Mouse (Mus musculus) kidney, embryonic 16.5 days (tissue): ENCODE data around the gene Ostf1. TPM values are rescaled to one million over a fixed set of nuclear protein-coding genes. Genes with fewer than 3 reads are reported as not detected.

Experiments used
- ATAC-seq: fragments of 200-750 bp; cut with Nextera tagmentation; 2 replicates; pipeline ENCODE4 v1.8.0; 2017; ENCODE audit warnings: moderate TSS enrichment; ENCODE audit not compliant: low FRiP score, low TSS enrichment
- H3K27ac ChIP-seq: fragments of 300-500 bp; sonication (generic); 2 replicates; pipeline ENCODE4 v1.5.1; 2014; ENCODE audit warnings: low read length
- H3K27me3 ChIP-seq: fragments of 300-500 bp; sonication (generic); 2 replicates; pipeline ENCODE4 v1.6.1; 2014; ENCODE audit warnings: low read length, control low read depth, mixed read lengths; ENCODE audit not compliant: insufficient read depth
- H3K36me3 ChIP-seq: fragments of 300-500 bp; sonication (generic); 2 replicates; pipeline ENCODE4 v1.6.1; 2014; ENCODE audit warnings: low read length, control low read depth, mixed read lengths; ENCODE audit not compliant: insufficient read depth
- H3K4me1 ChIP-seq: fragments of 300-500 bp; sonication (generic); 2 replicates; pipeline ENCODE4 v1.6.1; 2014; ENCODE audit warnings: low read length, control low read depth, mixed read lengths; ENCODE audit not compliant: insufficient read depth
- H3K4me2 ChIP-seq: fragments of 300-500 bp; sonication (generic); replicated peaks from 2 replicates; pipeline ENCODE4 v1.6.1; 2014; ENCODE audit warnings: low read depth, low read length
- H3K4me3 ChIP-seq: fragments of 300-500 bp; sonication (generic); 2 replicates; pipeline ENCODE4 v1.5.1; 2014; ENCODE audit warnings: mild to moderate bottlenecking, low read length
- H3K9ac ChIP-seq: fragments of 300-500 bp; sonication (generic); replicated peaks from 2 replicates; pipeline ENCODE4 v1.6.1; 2014; ENCODE audit warnings: low read length
- H3K9me3 ChIP-seq: fragments of 300-500 bp; sonication (generic); 2 replicates; pipeline ENCODE4 v1.6.1; 2016; ENCODE audit warnings: low read length, control low read depth
- WGBS: fragments of 180-500 bp; shearing (Covaris S2); extraction: QIAGEN DNeasy Blood & Tissue Kit; methylation state at CpG from one replicate; pipeline ENCODE4 v1.1.7; 2014; 5-methylcytosine and 5-hydroxymethylcytosine counted together
- polyA plus RNA-seq: library from polyadenylated mRNA; unstranded; fragments of >200 nt; fragmentation: Nextera tagmentation; extraction: Ambion mirVana; gene quantifications from 2 replicates; pipeline ENCODE4 v1.2.1, GENCODE M21; 2015

The Ostf1 gene
- polyA plus RNA-seq, 1 experiment from 2014 or later = 150 TPM

DNA sequence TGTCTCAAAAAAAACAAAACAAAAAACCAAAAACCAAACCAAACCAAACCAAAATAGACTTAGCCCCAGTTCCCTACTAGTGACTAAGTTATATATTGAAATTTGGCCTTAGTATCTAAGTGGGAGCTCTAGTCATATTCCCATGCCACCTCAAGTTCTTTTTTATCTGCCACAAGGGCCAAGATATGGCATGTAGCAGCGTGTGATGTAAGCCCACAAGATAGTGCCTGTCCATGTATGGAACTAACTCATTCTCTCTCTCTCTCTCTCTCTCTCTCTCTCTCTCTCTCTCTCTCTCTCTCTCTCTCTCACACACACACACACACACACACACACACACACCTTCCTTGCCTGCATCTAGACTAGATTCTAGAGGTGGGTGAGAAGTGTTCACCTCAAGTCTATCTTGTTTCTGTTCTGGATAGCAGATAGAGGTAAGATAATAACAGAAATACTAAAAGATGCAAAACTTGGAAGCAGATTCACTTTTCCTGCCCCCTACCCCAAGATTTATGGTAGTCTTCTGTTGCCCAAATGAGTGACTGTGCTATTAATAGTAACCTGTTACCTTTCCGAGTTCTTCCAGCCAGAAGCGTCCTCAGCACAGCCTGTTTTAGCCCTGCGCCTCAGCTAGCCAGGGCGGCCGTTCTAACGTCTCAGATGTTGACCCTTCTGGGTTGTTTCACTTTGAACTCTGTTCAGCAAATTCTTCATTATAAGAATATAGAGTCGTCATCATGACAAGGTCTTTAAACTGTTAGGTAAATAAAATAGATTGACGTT lies 16.3 kb upstream of the Ostf1 start:
- H3K4me2 ChIP-seq = no peak overlapping the region
- no peak for ATAC-seq
- no peak overlapping the region for H3K27ac ChIP-seq
- WGBS = 50% methylated on average over 9 of the region's 9 CpGs
- no peaks in the 10 kb centered on the region for H3K36me3 ChIP-seq
- H3K4me3 ChIP-seq = no peak overlapping the region
- H3K9ac ChIP-seq = no peak overlapping the region
- H3K9me3 ChIP-seq = no peaks in the 10 kb centered on the region
- 0 out of 2 replicates have a peak, but pooled peaks cover 3% of the 10 kb centered on the region for H3K4me1 ChIP-seq
- H3K27me3 ChIP-seq = no peaks in the 10 kb centered on the region

DNA sequence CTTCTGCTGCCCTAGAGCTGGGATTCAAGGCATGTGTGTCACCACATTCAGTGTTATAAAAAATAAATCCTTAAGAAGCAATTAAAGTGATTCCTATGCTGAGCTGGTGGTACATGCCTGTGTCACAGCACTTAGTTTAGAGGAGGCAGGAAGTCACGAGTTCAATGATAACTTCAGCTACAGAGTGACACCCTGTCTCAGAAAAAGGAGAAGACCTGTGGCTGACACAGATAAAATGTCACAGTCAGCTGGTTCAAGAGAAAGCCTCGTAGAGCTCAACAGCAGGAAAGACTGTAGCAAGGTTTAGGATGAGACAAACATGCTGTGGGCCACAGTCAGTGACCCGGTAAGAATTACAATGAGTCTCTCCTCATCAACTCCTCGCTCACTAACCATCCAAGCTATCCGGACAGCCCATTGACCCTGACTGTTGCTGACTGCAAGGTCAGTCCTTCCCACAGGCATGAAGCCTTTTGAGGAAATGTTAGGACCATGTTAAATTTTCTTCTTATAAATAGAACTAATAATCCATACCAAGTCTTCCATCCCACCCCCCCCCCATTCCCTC lies 15.3 kb upstream of the Ostf1 start:
- no peaks in the 10 kb centered on the region for H3K36me3 ChIP-seq
- H3K4me1 ChIP-seq = 0 out of 2 replicates have a peak, but pooled peaks cover 3% of the 10 kb centered on the region
- WGBS = 30% methylated on average over 5 of the region's 5 CpGs
- H3K27ac ChIP-seq = no peak overlapping the region
- H3K4me2 ChIP-seq = no peak overlapping the region
- ATAC-seq = peak; percentile 79; the same call in 1 of the 2 replicates
- H3K9ac ChIP-seq = no peak overlapping the region
- H3K27me3 ChIP-seq = no peaks in the 10 kb centered on the region
- H3K9me3 ChIP-seq = no peaks in the 10 kb centered on the region
- H3K4me3 ChIP-seq = no peak overlapping the region

DNA sequence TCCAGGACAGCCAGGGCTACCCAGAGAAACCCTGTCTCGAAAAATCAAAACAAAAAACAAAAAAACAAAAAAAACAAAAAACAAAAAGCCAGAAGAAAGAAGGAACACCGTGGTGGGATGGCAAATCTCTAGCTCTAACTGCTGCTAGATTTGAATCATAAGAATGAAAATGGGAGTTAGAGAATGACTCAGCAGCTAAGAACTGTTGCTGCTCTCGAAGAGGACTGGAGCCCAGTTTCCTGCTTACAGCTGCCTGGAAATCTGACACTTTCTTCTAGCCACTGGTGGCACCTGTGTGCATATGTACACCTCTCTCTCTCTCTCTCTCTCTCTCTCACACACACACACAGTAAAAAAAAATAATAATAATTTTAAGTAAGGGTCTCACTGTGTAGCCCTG lies 14.8 kb upstream of the Ostf1 start:
- WGBS = 58% methylated on average over 3 of the region's 3 CpGs
- H3K27ac ChIP-seq = no peak overlapping the region
- H3K4me3 ChIP-seq = no peak overlapping the region
- 0 out of 2 replicates have a peak, but pooled peaks cover 3% of the 10 kb centered on the region for H3K4me1 ChIP-seq
- H3K9me3 ChIP-seq = no peaks in the 10 kb centered on the region
- no peak; the same call in 1 of the 2 replicates for ATAC-seq
- no peak overlapping the region for H3K4me2 ChIP-seq
- H3K36me3 ChIP-seq = no peaks in the 10 kb centered on the region
- no peaks in the 10 kb centered on the region for H3K27me3 ChIP-seq
- no peak overlapping the region for H3K9ac ChIP-seq

DNA sequence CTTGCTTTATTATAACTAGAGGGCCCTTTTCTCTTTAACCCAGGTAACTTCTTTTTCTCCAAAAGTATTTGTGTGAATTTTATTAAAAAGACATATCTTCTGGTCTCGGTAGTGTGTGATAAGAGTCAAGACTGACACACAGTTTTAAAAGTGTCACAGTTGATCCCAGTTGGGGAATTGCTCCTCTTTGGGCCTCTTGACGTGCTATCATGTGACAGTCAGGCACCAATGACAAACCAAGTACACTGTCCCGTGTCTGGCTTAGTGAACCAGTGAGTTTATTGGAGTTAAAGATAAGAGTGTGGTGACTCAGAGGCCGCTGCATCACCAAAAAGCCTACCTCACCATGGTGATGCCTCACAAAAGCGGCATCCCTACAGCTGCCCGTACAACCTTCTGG lies 12.5 kb upstream of the Ostf1 start:
- no peak for ATAC-seq
- no peak overlapping the region for H3K4me2 ChIP-seq

DNA sequence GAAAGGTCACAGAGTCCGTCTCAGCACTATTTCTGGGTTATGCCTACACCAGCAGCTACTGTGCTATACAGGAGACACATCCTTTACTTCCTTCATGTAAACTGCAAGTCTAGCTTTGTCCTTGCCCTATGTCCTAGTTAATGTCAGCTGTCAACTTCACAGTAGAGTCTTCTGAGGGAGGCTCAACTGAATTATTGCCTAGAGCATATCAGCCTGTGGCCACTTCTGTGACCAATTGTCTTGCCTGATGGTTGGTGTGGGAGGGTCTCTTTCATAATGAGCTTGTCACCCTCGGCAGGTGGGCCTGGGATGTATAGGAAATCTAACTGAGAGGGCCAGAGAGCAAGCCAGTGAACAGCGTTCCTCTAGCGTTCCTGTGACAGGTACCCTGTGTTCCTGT lies 11.8 kb upstream of the Ostf1 start:
- H3K9ac ChIP-seq = no peak overlapping the region
- peaks cover 8% of the 10 kb centered on the region; the same call in 1 of the 2 replicates for H3K4me1 ChIP-seq
- WGBS = 67% methylated on average over 4 of the region's 4 CpGs
- H3K4me2 ChIP-seq = no peak overlapping the region
- H3K9me3 ChIP-seq = no peaks in the 10 kb centered on the region
- no peak overlapping the region for H3K27ac ChIP-seq
- H3K27me3 ChIP-seq = no peaks in the 10 kb centered on the region
- no peak for ATAC-seq
- no peaks in the 10 kb centered on the region for H3K36me3 ChIP-seq
- H3K4me3 ChIP-seq = no peak overlapping the region

More for the DNA sequence above, 12.5 kb upstream of the Ostf1 start:
- Histone ChIP-seq H3K36me3 (no peaks in the 10 kb centered on the region), H3K9ac (no peak overlapping the region), H3K4me3 (no peak overlapping the region), H3K4me1 (0 out of 2 replicates have a peak, but pooled peaks cover 3% of the 10 kb centered on the region), H3K27ac (no peak overlapping the region), H3K27me3 (no peaks in the 10 kb centered on the region), H3K9me3 (no peaks in the 10 kb centered on the region)
- WGBS = 80% methylated on average over 6 of the region's 6 CpGs

DNA sequence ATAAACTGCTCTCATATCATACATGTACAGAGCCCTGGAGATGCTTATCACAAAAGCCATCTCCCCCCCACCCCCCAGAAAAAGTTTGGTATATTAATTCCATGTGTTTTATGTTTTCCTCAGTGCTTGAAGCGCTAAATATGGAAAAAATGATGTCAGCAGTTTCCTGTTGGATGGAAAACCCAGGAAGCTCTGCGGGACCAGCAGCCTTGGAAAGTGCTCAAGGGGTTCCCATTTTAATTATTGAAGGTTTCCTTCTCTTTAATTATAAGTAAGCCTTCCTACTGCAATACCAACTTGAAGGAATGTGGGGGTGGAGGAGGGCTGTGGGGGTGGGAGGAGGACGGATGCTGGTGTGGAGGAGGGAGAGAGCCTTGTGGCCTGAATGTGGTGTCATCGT lies 9.4 kb upstream of the Ostf1 start:
- H3K27ac ChIP-seq = no peak overlapping the region
- WGBS = 50% methylated on average over 4 of the region's 4 CpGs
- H3K4me3 ChIP-seq = no peak overlapping the region
- H3K27me3 ChIP-seq = no peaks in the 10 kb centered on the region
- H3K4me1 ChIP-seq = peaks cover 5% of the 10 kb centered on the region; the same call in 1 of the 2 replicates
- H3K36me3 ChIP-seq = no peaks in the 10 kb centered on the region
- H3K9ac ChIP-seq = no peak overlapping the region
- no peak overlapping the region for H3K4me2 ChIP-seq
- H3K9me3 ChIP-seq = no peaks in the 10 kb centered on the region
- peak; percentile 26; the same call in 1 of the 2 replicates for ATAC-seq

DNA sequence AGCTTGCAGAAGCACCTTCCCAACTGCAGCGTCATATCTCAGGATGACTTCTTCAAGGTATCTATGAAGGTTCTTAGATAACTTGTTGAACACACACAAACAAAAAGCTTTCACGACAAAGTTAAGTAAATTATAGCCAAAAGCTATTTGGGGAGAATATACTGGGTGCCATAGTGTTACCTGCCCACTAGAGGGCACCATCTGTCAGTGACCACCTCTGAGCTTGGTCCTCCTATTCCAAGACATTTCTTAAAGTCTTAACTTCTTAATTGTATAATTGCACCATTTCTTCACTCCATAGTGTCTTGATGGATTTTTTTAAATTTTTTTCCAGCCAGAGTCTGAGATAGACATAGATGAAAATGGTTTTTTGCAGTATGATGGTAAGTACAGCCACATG lies 7.9 kb upstream of the Ostf1 start:
- 24% methylated on average over 2 of the region's 2 CpGs for WGBS
- H3K9me3 ChIP-seq = no peaks in the 10 kb centered on the region
- H3K9ac ChIP-seq = no peak overlapping the region
- no peak overlapping the region for H3K4me2 ChIP-seq
- no peak overlapping the region for H3K4me3 ChIP-seq
- H3K27ac ChIP-seq = no peak overlapping the region
- H3K27me3 ChIP-seq = no peaks in the 10 kb centered on the region
- H3K4me1 ChIP-seq = peaks cover 5% of the 10 kb centered on the region; the same call in 1 of the 2 replicates
- no peaks in the 10 kb centered on the region for H3K36me3 ChIP-seq
- no peak for ATAC-seq

DNA sequence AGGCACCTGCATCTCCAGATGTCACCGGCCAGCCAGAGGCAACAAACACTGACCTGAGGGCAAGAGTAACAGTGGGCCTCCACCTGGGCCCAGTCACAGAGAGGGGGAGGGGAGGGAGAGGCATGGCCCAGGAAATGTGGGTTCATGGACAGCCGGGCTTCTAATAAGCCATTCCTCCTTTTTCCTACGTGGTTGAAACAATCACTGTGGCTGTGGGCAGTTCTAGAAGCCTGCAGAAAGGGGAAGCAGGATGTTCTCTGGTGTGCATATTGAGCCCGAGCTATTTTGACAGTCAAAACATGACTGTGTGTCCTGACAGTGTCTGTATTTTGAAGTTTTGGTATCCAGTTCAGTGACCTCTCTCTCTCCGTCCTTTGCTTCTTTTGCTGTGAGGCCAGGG lies 7.3 kb upstream of the Ostf1 start:
- no peak for ATAC-seq
- H3K4me2 ChIP-seq = no peak overlapping the region
- H3K4me3 ChIP-seq = no peak overlapping the region
- no peaks in the 10 kb centered on the region for H3K27me3 ChIP-seq
- no peaks in the 10 kb centered on the region for H3K9me3 ChIP-seq
- no peak overlapping the region for H3K9ac ChIP-seq
- H3K27ac ChIP-seq = no peak overlapping the region
- 46% methylated on average over 5 of the region's 5 CpGs for WGBS
- no peaks in the 10 kb centered on the region for H3K36me3 ChIP-seq
- H3K4me1 ChIP-seq = peaks cover 5% of the 10 kb centered on the region; the same call in 1 of the 2 replicates

DNA sequence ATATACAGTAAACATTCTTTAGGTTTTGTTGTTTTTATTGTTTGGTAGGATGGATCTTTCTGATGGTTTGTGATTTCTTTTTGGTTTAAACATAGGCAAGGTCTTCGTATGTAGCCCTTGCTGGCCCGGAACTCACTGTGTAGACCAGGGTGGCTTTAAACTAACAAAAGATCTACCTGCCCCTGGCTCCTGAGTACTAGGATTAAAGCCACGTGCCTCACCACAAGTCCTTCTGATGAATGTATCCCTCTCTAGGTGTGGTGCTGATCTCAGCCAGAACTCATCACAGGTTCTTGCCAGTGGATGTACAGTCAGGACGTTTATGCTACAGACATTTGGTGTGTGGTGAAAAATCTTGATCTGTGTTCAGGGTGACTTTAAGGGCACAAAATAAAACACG lies 6.3 kb upstream of the Ostf1 start:
- Histone ChIP-seq H3K4me1 (peaks cover 5% of the 10 kb centered on the region; the same call in 1 of the 2 replicates), H3K4me3 (no peak overlapping the region), H3K9ac (no peak overlapping the region), H3K27ac (no peak overlapping the region), H3K36me3 (no peaks in the 10 kb centered on the region), H3K4me2 (no peak overlapping the region), H3K27me3 (no peaks in the 10 kb centered on the region), H3K9me3 (no peaks in the 10 kb centered on the region)
- no peak for ATAC-seq
- 84% methylated on average over 5 of the region's 5 CpGs for WGBS
